Mouse (Mus musculus) heart, embryonic 13.5 days (tissue): Measurements from ENCODE around the gene Jagn1. TPM values are rescaled to one million over a fixed set of nuclear protein-coding genes. Genes with fewer than 3 reads are reported as not detected.
A peak's percentile ranks its signal among the peaks of the same experiment; 100 is the strongest.

ENCODE experiments used
- ATAC-seq: fragments of 200-750 bp; cut with Nextera tagmentation; 2 replicates; pipeline ENCODE4 v1.8.0; 2017; ENCODE audit warnings: moderate TSS enrichment; ENCODE audit not compliant: insufficient number of reproducible peaks, low FRiP score, low TSS enrichment; ENCODE audit errors: extremely low read depth
- H3K27ac ChIP-seq: fragments of 300-500 bp; sonication (generic); replicated peaks from 2 replicates; pipeline ENCODE4 v1.5.1; 2015; ENCODE audit warnings: moderate library complexity, mild to moderate bottlenecking, inconsistent platforms
- H3K27me3 ChIP-seq: fragments of 300-500 bp; sonication (generic); replicated peaks from 2 replicates; pipeline ENCODE4 v1.6.1; 2015; ENCODE audit warnings: mild to moderate bottlenecking, inconsistent platforms
- H3K36me3 ChIP-seq: fragments of 300-500 bp; sonication (generic); 2 replicates; pipeline ENCODE4 v1.6.1; 2015; ENCODE audit warnings: mild to moderate bottlenecking, inconsistent platforms
- H3K4me1 ChIP-seq: fragments of 300-500 bp; sonication (generic); 2 replicates; pipeline ENCODE4 v1.6.1; 2015; ENCODE audit warnings: inconsistent platforms
- H3K4me2 ChIP-seq: fragments of 300-500 bp; sonication (generic); 2 replicates; pipeline ENCODE4 v1.6.1; 2015; ENCODE audit warnings: inconsistent platforms, mild to moderate bottlenecking, moderate library complexity
- H3K4me3 ChIP-seq: fragments of 300-500 bp; sonication (generic); 2 replicates; pipeline ENCODE4 v1.5.1; 2015; ENCODE audit warnings: moderate library complexity, mild to moderate bottlenecking, inconsistent platforms
- H3K9ac ChIP-seq: fragments of 300-500 bp; sonication (generic); 2 replicates; pipeline ENCODE4 v1.6.1; 2015; ENCODE audit warnings: inconsistent platforms, mild to moderate bottlenecking, moderate library complexity
- H3K9me3 ChIP-seq: fragments of 300-500 bp; sonication (generic); 2 replicates; pipeline ENCODE4 v1.6.1; 2016; ENCODE audit warnings: inconsistent platforms
- WGBS: fragments of 180-500 bp; shearing (Covaris S2); methylation state at CpG from one replicate; pipeline ENCODE4 v1.1.7; 2015; ENCODE audit warnings: mixed read lengths; 5-methylcytosine and 5-hydroxymethylcytosine counted together
- polyA plus RNA-seq: library from polyadenylated mRNA; unstranded; fragments of >200 nt; fragmentation: Nextera tagmentation; extraction: Ambion mirVana; gene quantifications from 2 replicates; pipeline ENCODE4 v1.2.1, GENCODE M21; 2015

Gene Jagn1
- polyA plus RNA-seq, 1 experiment from 2014 or later, result 59.5 TPM

GRCm38 (mm10) chr6:113455007-113455406 lies 12.6 kb downstream of the Jagn1 start:
- Histone ChIP-seq H3K4me2 (no peak overlapping the region), H3K27me3 (peaks cover 10% of the 10 kb centered on the region; the same call in 1 of the 2 replicates), H3K9me3 (no peaks in the 10 kb centered on the region), H3K36me3 (no peaks in the 10 kb centered on the region), H3K4me3 (no peak overlapping the region), H3K9ac (no peak overlapping the region), H3K27ac (no peak overlapping the region), H3K4me1 (peaks cover 15% of the 10 kb centered on the region; the same call in 1 of the 2 replicates)
- WGBS, result 43% methylated on average over 5 of the region's 5 CpGs
- no peak for ATAC-seq

GRCm38 (mm10) chr6:113457952-113458534 lies 15.7 kb downstream of the Jagn1 start, which contains the start of gene Il17re:
Gene Il17re (plus strand): TSS chr6:113458484.
- peaks cover 10% of the 10 kb centered on the region; the same call in 1 of the 2 replicates for H3K27me3 ChIP-seq
- no peak within 1 kb of the TSS for H3K4me3 ChIP-seq
- H3K4me2 ChIP-seq, result no peak within 1 kb of the TSS
- no peak within 1 kb of the TSS for H3K27ac ChIP-seq
- 0 out of 2 replicates have a peak, but pooled peaks cover 6% of the 10 kb centered on the region for H3K4me1 ChIP-seq
- WGBS, result 63% methylated on average over 9 of the region's 10 CpGs
- no peaks in the 10 kb centered on the region for H3K36me3 ChIP-seq
- no peaks in the 10 kb centered on the region for H3K9me3 ChIP-seq
- no peak within 1 kb of the TSS for H3K9ac ChIP-seq
- no peak for ATAC-seq

DNA sequence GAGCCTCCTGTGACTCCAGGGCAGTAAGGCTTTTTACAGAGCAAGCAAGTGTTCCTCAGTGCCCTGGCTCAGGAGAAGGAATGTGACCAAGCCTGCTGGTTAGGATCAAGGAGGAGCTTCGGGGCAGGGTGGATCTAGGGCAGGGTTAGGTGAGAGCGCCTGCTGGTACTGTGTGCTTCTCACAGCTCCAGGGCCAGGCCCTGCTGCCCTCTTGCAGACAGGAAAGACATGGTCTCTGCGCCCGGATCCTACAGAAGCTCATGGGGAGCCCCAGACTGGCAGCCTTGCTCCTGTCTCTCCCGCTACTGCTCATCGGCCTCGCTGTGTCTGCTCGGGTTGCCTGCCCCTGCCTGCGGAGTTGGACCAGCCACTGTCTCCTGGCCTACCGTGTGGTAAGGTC lies 16.3 kb downstream of the Jagn1 start:
- H3K27ac ChIP-seq, result no peak overlapping the region

DNA sequence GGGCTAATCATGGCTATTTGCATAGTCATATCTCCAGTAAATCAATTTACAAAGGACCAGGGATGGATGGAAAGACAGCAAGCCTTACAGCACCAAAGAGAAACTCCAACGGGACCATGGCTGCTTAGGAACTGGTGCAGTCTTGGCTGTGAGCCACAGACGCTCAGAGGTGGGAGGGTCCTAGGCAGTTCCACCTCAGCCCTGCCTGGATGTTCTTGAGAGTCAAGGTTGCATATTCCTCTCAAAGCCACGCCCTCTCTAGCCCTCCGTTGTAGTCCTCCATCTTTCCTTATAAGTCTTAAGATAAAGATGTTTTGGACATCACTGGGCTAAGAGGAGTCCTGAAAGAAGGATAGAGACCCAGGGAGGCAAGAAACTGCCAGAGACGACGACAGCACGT lies 21.7 kb downstream of the Jagn1 start:
- Histone ChIP-seq H3K27me3 (peaks cover 46% of the 10 kb centered on the region), H3K27ac (no peak overlapping the region), H3K4me3 (no peak overlapping the region), H3K4me2 (no peak overlapping the region), H3K9ac (no peak overlapping the region), H3K36me3 (no peaks in the 10 kb centered on the region), H3K4me1 (peaks cover 2% of the 10 kb centered on the region), H3K9me3 (no peaks in the 10 kb centered on the region)
- ATAC-seq, result no peak
- WGBS, result 55% methylated on average over 7 of the region's 7 CpGs

More for the DNA sequence above, 16.3 kb downstream of the Jagn1 start:
- H3K4me2 ChIP-seq, result no peak overlapping the region
- WGBS, result 49% methylated on average over 10 of the region's 10 CpGs
- no peak overlapping the region for H3K4me3 ChIP-seq
- no peak for ATAC-seq
- no peaks in the 10 kb centered on the region for H3K9me3 ChIP-seq
- H3K4me1 ChIP-seq, result 0 out of 2 replicates have a peak, but pooled peaks cover 6% of the 10 kb centered on the region
- H3K27me3 ChIP-seq, result peaks cover 13% of the 10 kb centered on the region; the same call in 1 of the 2 replicates
- H3K9ac ChIP-seq, result no peak overlapping the region
- no peaks in the 10 kb centered on the region for H3K36me3 ChIP-seq

DNA sequence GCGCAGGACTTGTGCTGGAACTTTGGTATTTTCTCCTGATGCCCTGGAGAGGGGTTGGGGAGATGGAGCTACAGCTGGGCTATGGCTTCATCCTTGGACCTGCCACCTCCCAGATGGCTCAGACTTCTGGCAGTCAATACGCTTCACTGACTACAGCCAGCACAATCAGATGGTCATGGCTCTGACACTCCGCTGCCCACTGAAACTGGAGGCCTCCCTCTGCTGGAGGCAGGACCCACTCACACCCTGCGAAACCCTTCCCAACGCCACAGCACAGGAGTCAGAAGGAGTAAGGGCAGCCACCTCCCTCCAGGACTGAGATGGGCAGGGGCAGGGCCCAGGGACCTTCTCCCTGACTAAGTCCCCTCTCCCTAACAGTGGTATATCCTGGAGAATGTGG lies 23.2 kb downstream of the Jagn1 start:
- WGBS, result 55% methylated on average over 5 of the region's 5 CpGs
- H3K4me1 ChIP-seq, result peaks cover 12% of the 10 kb centered on the region
- H3K9ac ChIP-seq, result no peak overlapping the region
- H3K9me3 ChIP-seq, result no peaks in the 10 kb centered on the region
- no peak overlapping the region for H3K4me3 ChIP-seq
- no peak overlapping the region for H3K27ac ChIP-seq
- no peaks in the 10 kb centered on the region for H3K36me3 ChIP-seq
- no peak for ATAC-seq
- H3K27me3 ChIP-seq, result peaks cover 58% of the 10 kb centered on the region
- H3K4me2 ChIP-seq, result no peak overlapping the region

GRCm38 (mm10) chr6:113468512-113468911 lies 26.1 kb downstream of the Jagn1 start:
- ATAC-seq, result no peak
- 60% methylated on average over 3 of the region's 3 CpGs for WGBS
- H3K9ac ChIP-seq, result no peak overlapping the region
- H3K36me3 ChIP-seq, result no peaks in the 10 kb centered on the region
- H3K4me1 ChIP-seq, result peaks cover 28% of the 10 kb centered on the region
- H3K9me3 ChIP-seq, result no peaks in the 10 kb centered on the region
- H3K4me3 ChIP-seq, result no peak overlapping the region
- no peak overlapping the region for H3K27ac ChIP-seq
- H3K4me2 ChIP-seq, result no peak overlapping the region; the same call in 1 of the 2 replicates
- peaks cover 77% of the 10 kb centered on the region for H3K27me3 ChIP-seq

GRCm38 (mm10) chr6:113469021-113469420 lies 26.7 kb downstream of the Jagn1 start:
- Histone ChIP-seq H3K4me2 (peak overlapping the region; percentile 87), H3K9me3 (no peaks in the 10 kb centered on the region), H3K4me1 (peaks cover 28% of the 10 kb centered on the region), H3K36me3 (no peaks in the 10 kb centered on the region), H3K9ac (peak overlapping the region; percentile 74), H3K4me3 (peak overlapping the region; percentile 52), H3K27me3 (peaks cover 73% of the 10 kb centered on the region), H3K27ac (no peak overlapping the region)
- WGBS, result 6% methylated on average over 9 of the region's 9 CpGs
- no peak for ATAC-seq

- peak overlapping the region; percentile 74 for H3K9ac ChIP-seq
- H3K4me1 ChIP-seq, result peaks cover 28% of the 10 kb centered on the region
- peaks cover 72% of the 10 kb centered on the region for H3K27me3 ChIP-seq
- 1% methylated on average over 31 of the region's 31 CpGs for WGBS
- H3K36me3 ChIP-seq, result no peaks in the 10 kb centered on the region
- H3K9me3 ChIP-seq, result no peaks in the 10 kb centered on the region
- ATAC-seq, result no peak
- peak overlapping the region; percentile 52 for H3K4me3 ChIP-seq
- H3K27ac ChIP-seq, result no peak overlapping the region
- H3K4me2 ChIP-seq, result peak overlapping the region; percentile 87
Measured at GRCm38 (mm10) chr6:113469432-113469831, 27.1 kb downstream of the Jagn1 start.

- H3K27ac ChIP-seq, result 0 out of 2 replicates have a peak within 1 kb of the TSS, but pooled peaks have one; percentile 42
- H3K9ac ChIP-seq, result peak within 1 kb of the TSS; percentile 80
- no peaks in the 10 kb centered on the region for H3K9me3 ChIP-seq
- H3K4me1 ChIP-seq, result peaks cover 28% of the 10 kb centered on the region
- H3K4me3 ChIP-seq, result peak within 1 kb of the TSS; percentile 40
- peaks cover 61% of the 10 kb centered on the region for H3K27me3 ChIP-seq
- 0 out of 2 replicates have a peak, but pooled peaks have one; percentile 14 for ATAC-seq
- 23% methylated on average over 12 of the region's 12 CpGs for WGBS
- H3K4me2 ChIP-seq, result peak within 1 kb of the TSS; percentile 70
- no peaks in the 10 kb centered on the region for H3K36me3 ChIP-seq
Measured at GRCm38 (mm10) chr6:113471297-113471936, 29.0 kb downstream of the Jagn1 start, which contains the start of gene Il17rc. Gene Il17rc (plus strand): TSS chr6:113471427.

DNA sequence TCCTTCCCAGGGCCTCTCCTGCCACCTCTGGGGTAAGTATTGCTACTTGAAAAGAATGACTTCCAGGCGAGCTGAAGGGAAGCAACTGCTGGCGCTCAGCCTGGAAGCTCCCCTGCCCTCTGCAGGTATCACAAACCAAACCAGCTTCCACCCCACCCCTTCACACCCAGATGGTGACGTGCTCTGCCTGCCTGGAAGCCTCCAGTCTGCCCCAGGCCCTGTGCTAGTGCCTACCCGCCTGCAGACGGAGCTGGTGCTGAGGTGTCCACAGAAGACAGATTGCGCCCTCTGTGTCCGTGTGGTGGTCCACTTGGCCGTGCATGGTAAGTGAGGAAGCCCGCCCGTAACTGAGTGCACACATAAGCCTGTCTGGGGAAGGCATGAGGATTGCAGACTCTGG lies 29.7 kb downstream of the Jagn1 start:
- Histone ChIP-seq H3K9me3 (no peaks in the 10 kb centered on the region), H3K4me3 (no peak overlapping the region), H3K27me3 (peaks cover 67% of the 10 kb centered on the region), H3K36me3 (no peaks in the 10 kb centered on the region), H3K4me1 (peaks cover 28% of the 10 kb centered on the region), H3K27ac (no peak overlapping the region), H3K4me2 (peak overlapping the region; percentile 70), H3K9ac (0 out of 2 replicates have a peak overlapping the region, but pooled peaks have one; percentile 80)
- ATAC-seq, result no peak
- WGBS, result 62% methylated on average over 10 of the region's 10 CpGs

DNA sequence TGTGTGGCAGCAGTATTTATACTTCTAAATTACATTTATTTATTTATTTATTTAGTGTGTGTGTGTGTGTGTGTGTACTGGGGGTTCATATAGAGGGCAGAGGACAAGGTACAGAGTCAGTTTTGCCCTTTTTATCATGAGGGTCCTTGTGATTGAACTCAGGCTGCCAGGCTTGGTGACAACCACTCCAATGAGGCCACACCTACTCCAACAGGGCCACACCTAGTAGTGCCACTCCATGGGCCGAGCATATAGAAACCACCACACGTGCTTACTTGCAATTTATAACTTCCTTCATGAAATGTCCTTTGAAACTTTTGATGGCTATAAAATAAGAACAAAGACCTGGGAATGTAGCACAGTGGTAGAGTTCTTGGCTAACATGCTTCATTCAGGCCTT lies 30.9 kb downstream of the Jagn1 start:
- no peak for ATAC-seq
- Histone ChIP-seq H3K4me3 (no peak overlapping the region), H3K4me2 (no peak overlapping the region), H3K4me1 (peaks cover 28% of the 10 kb centered on the region), H3K36me3 (no peaks in the 10 kb centered on the region), H3K27me3 (peaks cover 61% of the 10 kb centered on the region), H3K9ac (no peak overlapping the region), H3K9me3 (no peaks in the 10 kb centered on the region), H3K27ac (no peak overlapping the region)
- 76% methylated on average over 2 of the region's 2 CpGs for WGBS
